Mouse (Mus musculus) CH12.LX (cell line): ENCODE measurements around the gene Prss8. TPM values are rescaled to one million over a fixed set of nuclear protein-coding genes. Genes with fewer than 3 reads are reported as not detected.
A peak's percentile ranks its signal among the peaks of the same experiment; 100 is the strongest.

Source experiments
- DNase-seq: peaks from one replicate; pipeline ENCODE4 v3.0.0-alpha.2; 2013; ENCODE audit errors: extremely low read depth
- H3K27ac ChIP-seq: 2 replicates; pipeline ENCODE4 v1.5.1; 2012; ENCODE audit warnings: low read depth, mild to moderate bottlenecking, control low read depth, moderate library complexity; ENCODE audit not compliant: insufficient read depth
- H3K27me3 ChIP-seq: replicated peaks from 2 replicates; pipeline ENCODE3; 2012; ENCODE audit warnings: inconsistent platforms
- H3K36me3 ChIP-seq, 2 experiments: replicated peaks in 1 of 2; 2 replicates each; pipeline versions ENCODE3 to v1.6.1; 2012; ENCODE audit warnings: inconsistent platforms in 1 of 2, low read length in 1 of 2, mild to moderate bottlenecking in 1 of 2, mixed read lengths in 1 of 2, moderate library complexity in 1 of 2; ENCODE audit not compliant: control insufficient read depth in 1 of 2, insufficient read depth in 1 of 2
- H3K4me1 ChIP-seq, 2 experiments: 2 replicates each; pipeline ENCODE4 v1.6.1; 2012; ENCODE audit warnings: inconsistent platforms in 1 of 2, moderate library complexity in 1 of 2; ENCODE audit not compliant: insufficient read depth in 2 of 2, control insufficient read depth in 1 of 2
- H3K4me2 ChIP-seq: 2 replicates; pipeline ENCODE4 v1.6.1; 2012; ENCODE audit warnings: low read depth, mild to moderate bottlenecking, control low read depth; ENCODE audit not compliant: poor library complexity, insufficient read depth, severe bottlenecking
- H3K4me3 ChIP-seq, 3 experiments: fragments of 150-350 bp in 1 of 3; sonication (generic) in 1 of 3; replicated peaks in 1 of 3; 2 replicates each; pipeline versions ENCODE3 to v1.5.1; 2011 to 2012; ENCODE audit warnings: low read depth in 2 of 3, low read length in 2 of 3, mild to moderate bottlenecking in 2 of 3, moderate library complexity in 2 of 3, control low read depth in 1 of 3, improper control_type of control experiment in 1 of 3, inconsistent platforms in 1 of 3, mixed read lengths in 1 of 3; ENCODE audit not compliant: poor library complexity in 1 of 3
- H3K79me2 ChIP-seq: replicated peaks from 2 replicates; pipeline ENCODE4 v1.6.1; 2012; ENCODE audit warnings: mild to moderate bottlenecking, moderate library complexity; ENCODE audit not compliant: control insufficient read depth, poor library complexity, insufficient read depth, severe bottlenecking; ENCODE audit errors: extremely low read depth
- H3K9ac ChIP-seq: 2 replicates; pipeline ENCODE4 v1.6.1; 2012; ENCODE audit warnings: low read depth, mild to moderate bottlenecking, control low read depth, moderate library complexity; ENCODE audit not compliant: insufficient read depth
- H3K9me3 ChIP-seq: replicated peaks from 2 replicates; pipeline ENCODE3; 2012; ENCODE audit warnings: low read length, inconsistent platforms, mixed read lengths
- BHLHE40 ChIP-seq: IDR thresholded peaks from 2 replicates; pipeline ENCODE4 v1.6.1; 2011; ENCODE audit warnings: mild to moderate bottlenecking, low read depth, low read length, improper control_type of control experiment
- CHD1 ChIP-seq: IDR thresholded peaks from 2 replicates; pipeline ENCODE4 v1.6.1; 2012; ENCODE audit warnings: low read depth, low read length, improper control_type of control experiment, inconsistent platforms
- CHD2 ChIP-seq: IDR thresholded peaks from 2 replicates; pipeline ENCODE4 v1.6.1; 2011; ENCODE audit warnings: low read length, improper control_type of control experiment
- CTCF ChIP-seq, 2 experiments: IDR thresholded peaks in 1 of 2; conservative IDR thresholded peaks in 1 of 2; 2 replicates each; pipeline ENCODE4 v1.5.1; 2011 to 2012; ENCODE audit warnings: low read depth in 2 of 2, low read length in 2 of 2, improper control_type of control experiment in 1 of 2, inconsistent platforms in 1 of 2, mild to moderate bottlenecking in 1 of 2, moderate library complexity in 1 of 2
- E2F4 ChIP-seq: IDR thresholded peaks from 2 replicates; pipeline ENCODE4 v1.6.1; 2011; ENCODE audit warnings: low read depth, low read length, improper control_type of control experiment; ENCODE audit not compliant: insufficient replicate concordance
- ELF1 ChIP-seq: IDR thresholded peaks from 2 replicates; pipeline ENCODE4 v1.6.1; 2014; ENCODE audit warnings: low read depth, mild to moderate bottlenecking, inconsistent platforms, low read length, improper control_type of control experiment
- EP300 ChIP-seq: IDR thresholded peaks from 2 replicates; pipeline ENCODE4 v1.6.1; 2011; ENCODE audit warnings: low read length, improper control_type of control experiment
- ETS1 ChIP-seq: conservative IDR thresholded peaks from 2 replicates; pipeline ENCODE4 v1.6.1; 2012; ENCODE audit warnings: low read depth, mild to moderate bottlenecking, inconsistent platforms, low read length, improper control_type of control experiment, moderate library complexity
- GABPA ChIP-seq: IDR thresholded peaks from 2 replicates; pipeline ENCODE4 v1.6.1; 2012; ENCODE audit warnings: low read depth, low read length, improper control_type of control experiment, inconsistent platforms; ENCODE audit not compliant: insufficient replicate concordance
- HCFC1 ChIP-seq: IDR thresholded peaks from 2 replicates; pipeline ENCODE4 v1.6.1; 2012; ENCODE audit warnings: low read depth, mild to moderate bottlenecking, inconsistent platforms, low read length, improper control_type of control experiment
- IRF4 ChIP-seq: IDR thresholded peaks from 2 replicates; pipeline ENCODE4 v1.6.1; 2014; ENCODE audit warnings: low read depth, mild to moderate bottlenecking, inconsistent platforms, low read length, improper control_type of control experiment
- JUN ChIP-seq: IDR thresholded peaks from 2 replicates; pipeline ENCODE4 v1.6.1; 2011; ENCODE audit warnings: low read depth, mild to moderate bottlenecking, low read length, improper control_type of control experiment, moderate library complexity; ENCODE audit not compliant: insufficient read depth
- JUND ChIP-seq: conservative IDR thresholded peaks from 2 replicates; pipeline ENCODE4 v1.6.1; 2011; ENCODE audit warnings: low read depth, low read length, improper control_type of control experiment
- KAT2A ChIP-seq: IDR thresholded peaks from 2 replicates; pipeline ENCODE4 v1.6.1; 2012; ENCODE audit warnings: low read length, improper control_type of control experiment, inconsistent platforms; ENCODE audit not compliant: insufficient replicate concordance
- MAFK ChIP-seq: IDR thresholded peaks from 2 replicates; pipeline ENCODE4 v1.6.1; 2011; ENCODE audit warnings: low read length, improper control_type of control experiment; ENCODE audit not compliant: insufficient replicate concordance
- MAX ChIP-seq: IDR thresholded peaks from 2 replicates; pipeline ENCODE4 v1.6.1; 2011; ENCODE audit warnings: low read length, improper control_type of control experiment
- MAZ ChIP-seq: IDR thresholded peaks from 2 replicates; pipeline ENCODE4 v1.6.1; 2012; ENCODE audit warnings: low read depth, mild to moderate bottlenecking, inconsistent platforms, low read length, improper control_type of control experiment, moderate library complexity
- MEF2A ChIP-seq: IDR thresholded peaks from 2 replicates; pipeline ENCODE4 v1.6.1; 2014; ENCODE audit warnings: low read depth, mild to moderate bottlenecking, inconsistent platforms, low read length, improper control_type of control experiment, borderline replicate concordance
- MXI1 ChIP-seq: IDR thresholded peaks from 2 replicates; pipeline ENCODE4 v1.6.1; 2011; ENCODE audit warnings: mild to moderate bottlenecking, low read depth, low read length, improper control_type of control experiment
- MYC ChIP-seq: IDR thresholded peaks from 2 replicates; pipeline ENCODE4 v1.6.1; 2011; ENCODE audit warnings: low read depth, mild to moderate bottlenecking, improper control_type of control experiment, low read length
- NELFE ChIP-seq: IDR thresholded peaks from 2 replicates; pipeline ENCODE4 v1.6.1; 2011; ENCODE audit warnings: low read depth, low read length, improper control_type of control experiment
- NRF1 ChIP-seq: IDR thresholded peaks from 2 replicates; pipeline ENCODE4 v1.6.1; 2014; ENCODE audit warnings: low read depth, mild to moderate bottlenecking, inconsistent platforms, low read length, improper control_type of control experiment, moderate library complexity
- PAX5 ChIP-seq: IDR thresholded peaks from 2 replicates; pipeline ENCODE4 v1.6.1; 2012; ENCODE audit warnings: low read length, inconsistent platforms, mixed read lengths
- POLR2A ChIP-seq: IDR thresholded peaks from 2 replicates; pipeline ENCODE4 v1.6.1; 2011; ENCODE audit warnings: low read depth, mild to moderate bottlenecking, improper control_type of control experiment, low read length
- POLR2AphosphoS2 ChIP-seq: IDR thresholded peaks from 2 replicates; pipeline ENCODE4 v1.6.1; 2011; ENCODE audit warnings: low read depth, low read length, improper control_type of control experiment
- RAD21 ChIP-seq: IDR thresholded peaks from 2 replicates; pipeline ENCODE4 v1.6.1; 2011; ENCODE audit warnings: low read depth, mild to moderate bottlenecking, low read length, improper control_type of control experiment, moderate library complexity
- RCOR1 ChIP-seq: conservative IDR thresholded peaks from 2 replicates; pipeline ENCODE4 v1.6.1; 2012; ENCODE audit warnings: low read depth, mild to moderate bottlenecking, inconsistent platforms, low read length, improper control_type of control experiment
- SIN3A ChIP-seq: IDR thresholded peaks from 2 replicates; pipeline ENCODE4 v1.6.1; 2012; ENCODE audit warnings: low read length, improper control_type of control experiment, inconsistent platforms
- SMC3 ChIP-seq: IDR thresholded peaks from 2 replicates; pipeline ENCODE4 v1.6.1; 2011; ENCODE audit warnings: low read depth, low read length, improper control_type of control experiment
- TBP ChIP-seq: conservative IDR thresholded peaks from 2 replicates; pipeline ENCODE4 v1.6.1; 2011; ENCODE audit warnings: low read depth, low read length, improper control_type of control experiment
- TCF12 ChIP-seq: IDR thresholded peaks from 2 replicates; pipeline ENCODE4 v1.6.1; 2014; ENCODE audit warnings: low read depth, mild to moderate bottlenecking, inconsistent platforms, low read length, improper control_type of control experiment
- UBTF ChIP-seq: IDR thresholded peaks from 2 replicates; pipeline ENCODE4 v1.6.1; 2012; ENCODE audit warnings: low read depth, mild to moderate bottlenecking, inconsistent platforms, low read length, improper control_type of control experiment, moderate library complexity
- USF1 ChIP-seq: IDR thresholded peaks from 2 replicates; pipeline ENCODE4 v1.6.1; 2014; ENCODE audit warnings: low read depth, mild to moderate bottlenecking, inconsistent platforms, low read length, improper control_type of control experiment
- USF2 ChIP-seq: conservative IDR thresholded peaks from 2 replicates; pipeline ENCODE4 v1.6.1; 2011; ENCODE audit warnings: low read depth, low read length, improper control_type of control experiment
- ZC3H11A ChIP-seq: IDR thresholded peaks from 2 replicates; pipeline ENCODE4 v1.6.1; 2012; ENCODE audit warnings: low read depth, mild to moderate bottlenecking, inconsistent platforms, low read length, improper control_type of control experiment
- ZKSCAN1 ChIP-seq: IDR thresholded peaks from 2 replicates; pipeline ENCODE4 v1.6.1; 2012; ENCODE audit warnings: low read depth, inconsistent platforms, low read length, improper control_type of control experiment, borderline replicate concordance
- ZMIZ1 ChIP-seq: IDR thresholded peaks from 2 replicates; pipeline ENCODE4 v1.6.1; 2012; ENCODE audit warnings: low read depth, mild to moderate bottlenecking, inconsistent platforms, low read length, improper control_type of control experiment
- ZNF384 ChIP-seq: IDR thresholded peaks from 2 replicates; pipeline ENCODE4 v1.6.1; 2012; ENCODE audit warnings: low read depth, low read length, improper control_type of control experiment, inconsistent platforms
- dilution Hi-C: fragments of 300-500 bp; cut with MboI; formaldehyde crosslinking; loops from 2 replicates; pipeline ENCODE4 v1.14.3; 2020; ENCODE audit warnings: low sequenced_read_pairs; ENCODE audit not compliant: extremely low pct_unique_long_range_greater_than_20kb, extremely low pct_ligation_motif_present
- in situ Hi-C: fragments of 300-500 bp; cut with MboI; formaldehyde crosslinking; loops from 3 replicates; pipeline ENCODE4 v1.14.3; 2019; ENCODE audit warnings: low sequenced_read_pairs, low pct_ligation_motif_present, low pct_unique_long_range_greater_than_20kb, mixed read lengths
- polyA plus RNA-seq: library from polyadenylated mRNA; unstranded; fragments of >175 nt; gene quantifications from 2 replicates; pipeline ENCODE4 v1.2.1, GENCODE M21; 2012; ENCODE audit warnings: low read depth; ENCODE audit not compliant: insufficient read length
- total RNA-seq, 2 experiments: library from RNA; depleted of rRNA; stranded (reverse); fragments of 300-350 nt in 1 of 2; fragments of >200 nt in 1 of 2; gene quantifications; 2 replicates each; pipeline ENCODE4 v1.2.3; 2012 to 2014

The Prss8 gene
- total and polyA plus RNA-seq, 3 experiments, result 0.08 TPM; not detected in 2

GRCm38 (mm10) chr7:127876041-127876466 is 53.9 kb downstream of the Prss8 start, which contains the start of gene Zfp646:
Gene Zfp646 (plus strand): TSS chr7:127876221.
- Histone ChIP-seq H3K27me3 (no peaks in the 10 kb centered on the region), H3K4me1 (peaks cover 6 to 33% of the 10 kb centered on the region in 2 experiments), H3K27ac (peak within 1 kb of the TSS; percentile 78), H3K4me2 (peak within 1 kb of the TSS; percentile 95), H3K79me2 (peaks cover 27% of the 10 kb centered on the region), H3K36me3 (peaks cover 28 to 50% of the 10 kb centered on the region in 2 experiments), H3K9ac (peak within 1 kb of the TSS; percentile 87), H3K9me3 (peaks cover 28% of the 10 kb centered on the region), H3K4me3 (peak within 1 kb of the TSS; percentile 66 to 99 (median 98))
- in situ Hi-C loops (no loop called here), dilution Hi-C loops (no loop called here)
- peak; percentile 79 for DNase-seq
- TF ChIP-seq CTCF (conservative IDR thresholded peaks at IDR 0.05 in 1 of 2, IDR thresholded peaks at IDR 0.05 in 1 of 2; ENCODE audit: low read depth in 2 of 2, low read length in 2 of 2) (no peak), BHLHE40 (no peak), MEF2A (no peak; the same call in 1 of the 2 replicates), TBP (0 out of 2 replicates have a peak, but pooled peaks have one; percentile 9), ZNF384 (no peak), MAX (0 out of 2 replicates have a peak, but pooled peaks have one; percentile 10), NELFE (peak; percentile 51; the same call in 1 of the 2 replicates), MXI1 (0 out of 2 replicates have a peak, but pooled peaks have one; percentile 41), ETS1 (no peak), MAZ (no peak), ELF1 (peak; percentile 86), CHD1 (no peak), JUN (no peak), NRF1 (no peak), IRF4 (no peak), POLR2A (peak; percentile 44), HCFC1 (peak; percentile 72), MYC (no peak), TCF12 (no peak; the same call in 1 of the 2 replicates), JUND (no peak), USF1 (no peak), POLR2AphosphoS2 (no peak), UBTF (no peak), GABPA (no peak), EP300 (no peak), MAFK (no peak), RCOR1 (no peak), SMC3 (no peak), PAX5 (no peak), CHD2 (no peak; the same call in 1 of the 2 replicates), ZC3H11A (no peak), USF2 (no peak), KAT2A (no peak), SIN3A (peak; percentile 32; the same call in 1 of the 2 replicates), ZMIZ1 (peak; percentile 62), RAD21 (no peak), E2F4 (0 out of 2 replicates have a peak, but pooled peaks have one; percentile 21), ZKSCAN1 (no peak)
